Mouse (Mus musculus) CH12.LX (cell line): ENCODE data around the gene Tomm6.

Source experiments
- TBP ChIP-seq: conservative IDR thresholded peaks from 2 replicates; pipeline ENCODE4 v1.6.1; 2011; ENCODE audit warnings: low read depth, low read length, improper control_type of control experiment
- UBTF ChIP-seq: IDR thresholded peaks from 2 replicates; pipeline ENCODE4 v1.6.1; 2012; ENCODE audit warnings: low read depth, mild to moderate bottlenecking, inconsistent platforms, low read length, improper control_type of control experiment, moderate library complexity

DNA sequence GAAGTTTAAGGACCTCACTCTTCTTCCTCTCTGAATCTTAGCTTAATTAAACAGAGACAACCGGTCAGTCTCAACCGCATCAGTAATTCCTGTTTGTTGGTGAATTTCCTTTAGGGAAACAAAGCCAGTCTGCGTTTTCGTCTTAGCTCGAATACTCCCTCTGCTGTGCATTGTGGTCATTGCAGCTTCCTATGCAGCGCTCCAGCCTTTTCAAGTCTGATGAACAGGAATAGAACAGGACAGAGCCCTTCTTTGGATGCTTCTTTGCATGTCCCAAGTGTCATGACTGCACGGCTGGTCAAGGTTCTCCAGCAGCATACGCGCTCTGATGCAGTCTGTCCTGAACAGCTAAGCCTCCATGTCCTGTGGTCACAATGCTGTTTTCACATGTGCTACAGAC, 11.6 kb downstream of the Tomm6 start:
- TF ChIP-seq UBTF (no peak), TBP (no peak)
